Mouse (Mus musculus) liver, postnatal 0 days (tissue): ENCODE measurements around the gene Insyn1. TPM values are rescaled to one million over a fixed set of nuclear protein-coding genes. Genes with fewer than 3 reads are reported as not detected.

Experiments
- ATAC-seq: fragments of 200-750 bp; cut with Nextera tagmentation; 2 replicates; pipeline ENCODE4 v1.8.0; 2017; ENCODE audit warnings: mild to moderate bottlenecking, moderate library complexity
- DNase-seq: peaks from one replicate; pipeline ENCODE4 v3.0.0-alpha.2; 2016
- H3K27ac ChIP-seq: fragments of 300-500 bp; sonication (generic); 2 replicates; pipeline ENCODE4 v1.5.1; 2014; ENCODE audit warnings: antibody characterized with exemption, moderate library complexity, mild to moderate bottlenecking, low read depth
- H3K27me3 ChIP-seq: fragments of 300-500 bp; sonication (generic); 2 replicates; pipeline ENCODE4 v1.6.1; 2014; ENCODE audit warnings: low read length, control low read depth, mixed read lengths; ENCODE audit not compliant: insufficient read depth
- H3K36me3 ChIP-seq: fragments of 300-500 bp; sonication (generic); replicated peaks from 2 replicates; pipeline ENCODE4 v1.6.1; 2014; ENCODE audit warnings: mild to moderate bottlenecking, control low read depth, low read length, moderate library complexity, mixed read lengths; ENCODE audit not compliant: insufficient read depth
- H3K4me1 ChIP-seq: fragments of 300-500 bp; sonication (generic); 2 replicates; pipeline ENCODE4 v1.6.1; 2014; ENCODE audit warnings: antibody characterized with exemption, mild to moderate bottlenecking, control low read depth; ENCODE audit not compliant: insufficient read depth
- H3K4me2 ChIP-seq: fragments of 300-500 bp; sonication (generic); 2 replicates; pipeline ENCODE4 v1.6.1; 2014; ENCODE audit warnings: low read depth, mild to moderate bottlenecking, low read length, moderate library complexity, mixed read lengths
- H3K4me3 ChIP-seq: fragments of 300-500 bp; sonication (generic); 2 replicates; pipeline ENCODE4 v1.5.1; 2014; ENCODE audit warnings: low read depth, low read length
- H3K9ac ChIP-seq: fragments of 300-500 bp; sonication (generic); replicated peaks from 2 replicates; pipeline ENCODE4 v1.6.1; 2014; ENCODE audit warnings: mild to moderate bottlenecking, moderate library complexity
- H3K9me3 ChIP-seq: fragments of 300-500 bp; sonication (generic); 2 replicates; pipeline ENCODE4 v1.6.1; 2016; ENCODE audit warnings: mild to moderate bottlenecking, control low read depth, low read length, mixed read lengths
- CTCF ChIP-seq: sonication (generic); IDR thresholded peaks from 2 replicates; pipeline ENCODE4 v1.5.1; 2016; ENCODE audit warnings: antibody characterized with exemption, low read depth
- EP300 ChIP-seq: IDR thresholded peaks from 2 replicates; pipeline ENCODE4 v1.6.1; 2016; ENCODE audit warnings: antibody characterized with exemption, low read depth, mild to moderate bottlenecking
- WGBS: fragments of 180-500 bp; shearing (Covaris S2); extraction: QIAGEN DNeasy Blood & Tissue Kit; methylation state at CpG from one replicate; pipeline ENCODE4 v1.1.7; 2014; ENCODE audit not compliant: insufficient replicate concordance; 5-methylcytosine and 5-hydroxymethylcytosine counted together
- polyA plus RNA-seq: library from polyadenylated mRNA; unstranded; fragments of >200 nt; fragmentation: Nextera tagmentation; extraction: Ambion mirVana; gene quantifications from 2 replicates; pipeline ENCODE4 v1.2.1, GENCODE M21; 2015

Insyn1 gene
- polyA plus RNA-seq, 1 experiment from 2014 or later, result not detected

DNA sequence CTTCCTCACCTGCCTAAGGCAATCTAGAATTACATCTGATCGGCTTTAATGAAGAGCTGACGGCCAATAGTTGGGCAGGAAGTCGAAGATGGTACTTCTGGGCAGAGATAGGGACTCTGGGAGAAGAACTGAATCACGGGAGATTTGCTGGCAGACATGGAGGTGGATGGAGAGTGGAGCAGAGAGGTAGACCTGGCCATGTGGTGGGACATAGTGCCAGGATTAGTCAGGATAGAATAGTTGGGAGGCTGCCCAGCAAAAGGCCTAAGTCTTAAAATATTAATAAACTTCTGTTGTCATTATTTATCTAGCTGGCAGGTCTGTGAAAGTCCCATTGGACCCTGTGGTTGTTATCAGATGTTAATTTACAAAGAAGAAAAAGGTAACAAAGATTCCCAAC is 36.7 kb downstream of the Insyn1 start:
- no peaks in the 10 kb centered on the region for H3K9me3 ChIP-seq
- H3K27me3 ChIP-seq, result no peaks in the 10 kb centered on the region
- H3K9ac ChIP-seq, result no peak overlapping the region
- WGBS, result 65% methylated on average over 4 of the region's 4 CpGs
- peaks cover 10% of the 10 kb centered on the region for H3K4me1 ChIP-seq
- no peaks in the 10 kb centered on the region for H3K36me3 ChIP-seq
- TF ChIP-seq CTCF (no peak), EP300 (no peak)
- no peak overlapping the region for H3K4me2 ChIP-seq
- ATAC-seq (no peak), DNase-seq (no peak)
- H3K4me3 ChIP-seq, result no peak overlapping the region
- H3K27ac ChIP-seq, result no peak overlapping the region

GRCm38 (mm10) chr9:58527841-58528240 is 39.4 kb downstream of the Insyn1 start:
- ATAC-seq (no peak), DNase-seq (no peak)
- H3K36me3 ChIP-seq, result no peaks in the 10 kb centered on the region
- TF ChIP-seq EP300 (no peak), CTCF (no peak)
- H3K9ac ChIP-seq, result no peak overlapping the region
- H3K27me3 ChIP-seq, result no peaks in the 10 kb centered on the region
- 64% methylated on average over 4 of the region's 4 CpGs for WGBS
- no peak overlapping the region for H3K4me3 ChIP-seq
- no peaks in the 10 kb centered on the region for H3K4me1 ChIP-seq
- H3K9me3 ChIP-seq, result no peaks in the 10 kb centered on the region
- H3K27ac ChIP-seq, result no peak overlapping the region
- no peak overlapping the region for H3K4me2 ChIP-seq

DNA sequence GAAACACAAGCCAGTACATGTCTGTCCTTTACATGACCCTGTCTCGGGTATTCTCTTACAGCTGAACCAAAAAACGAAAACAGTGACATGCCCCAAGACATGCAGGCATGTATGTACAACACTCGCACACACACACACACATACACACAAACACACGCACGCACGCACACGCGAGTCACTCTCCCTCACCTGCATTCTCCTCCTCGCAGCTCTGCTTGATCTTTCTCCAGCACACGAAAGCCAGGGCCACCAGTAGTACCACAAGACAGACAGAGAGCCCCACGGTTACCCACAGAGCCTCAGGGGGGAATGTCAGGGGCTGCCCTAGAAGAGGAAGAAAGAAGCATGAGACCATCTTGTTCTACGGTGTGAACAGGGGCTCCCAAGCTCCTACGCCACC is 42.0 kb downstream of the Insyn1 start:
- no peak for TF ChIP-seq EP300
- TF ChIP-seq CTCF, result no peak
- no peaks in the 10 kb centered on the region for H3K9me3 ChIP-seq
- H3K9ac ChIP-seq, result no peak overlapping the region
- no peaks in the 10 kb centered on the region for H3K4me1 ChIP-seq
- no peak overlapping the region for H3K27ac ChIP-seq
- H3K36me3 ChIP-seq, result no peaks in the 10 kb centered on the region
- DNase-seq, result no peak
- H3K27me3 ChIP-seq, result no peaks in the 10 kb centered on the region
- ATAC-seq, result no peak
- WGBS, result 75% methylated on average over 13 of the region's 13 CpGs
- no peak overlapping the region for H3K4me3 ChIP-seq
- no peak overlapping the region for H3K4me2 ChIP-seq

- TF ChIP-seq CTCF (no peak), EP300 (no peak)
- ATAC-seq (no peak), DNase-seq (no peak)
- no peak overlapping the region for H3K9ac ChIP-seq
- WGBS, result 86% methylated on average over 4 of the region's 4 CpGs
- H3K4me1 ChIP-seq, result peaks cover 3% of the 10 kb centered on the region; the same call in 1 of the 2 replicates
- no peak overlapping the region for H3K27ac ChIP-seq
- no peaks in the 10 kb centered on the region for H3K9me3 ChIP-seq
- no peak overlapping the region for H3K4me3 ChIP-seq
- no peak overlapping the region for H3K4me2 ChIP-seq
- no peaks in the 10 kb centered on the region for H3K27me3 ChIP-seq
- H3K36me3 ChIP-seq, result no peaks in the 10 kb centered on the region
These were observed 43.8 kb downstream of the Insyn1 start for GRCm38 (mm10) chr9:58532236-58532635.

GRCm38 (mm10) chr9:58533322-58533721 is 44.9 kb downstream of the Insyn1 start:
- Histone ChIP-seq H3K27ac (no peak overlapping the region), H3K4me2 (no peak overlapping the region), H3K27me3 (no peaks in the 10 kb centered on the region), H3K36me3 (no peaks in the 10 kb centered on the region), H3K9me3 (no peaks in the 10 kb centered on the region), H3K4me1 (peaks cover 7% of the 10 kb centered on the region; the same call in 1 of the 2 replicates), H3K9ac (no peak overlapping the region), H3K4me3 (no peak overlapping the region)
- ATAC-seq (no peak), DNase-seq (no peak)
- TF ChIP-seq CTCF, result no peak
- no peak for TF ChIP-seq EP300
- WGBS, result 81% methylated on average over 6 of the region's 6 CpGs

DNA sequence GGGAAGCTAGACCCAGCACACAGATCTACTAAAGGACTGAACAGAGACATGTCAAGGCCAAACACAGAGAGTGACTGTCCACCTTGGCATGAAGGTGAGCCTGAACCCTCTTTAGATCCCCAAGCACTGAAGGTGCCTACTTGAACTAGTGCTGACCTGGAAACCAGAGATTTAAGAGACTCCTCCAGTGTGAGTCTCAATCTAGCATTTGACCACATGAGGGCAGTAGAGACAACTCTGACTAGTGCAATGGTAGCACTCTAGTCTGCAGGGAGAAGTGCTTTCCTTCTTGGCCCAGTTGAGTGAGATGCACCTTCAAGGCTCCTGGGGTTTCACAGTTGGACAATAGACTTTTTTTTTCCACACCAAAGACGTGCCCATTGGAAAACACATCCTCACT is 46.4 kb downstream of the Insyn1 start:
- TF ChIP-seq EP300 (no peak), CTCF (peak; percentile 86)
- Histone ChIP-seq H3K9me3 (no peaks in the 10 kb centered on the region), H3K4me2 (no peak overlapping the region), H3K9ac (no peak overlapping the region), H3K4me1 (peaks cover 7% of the 10 kb centered on the region; the same call in 1 of the 2 replicates), H3K27me3 (no peaks in the 10 kb centered on the region), H3K36me3 (no peaks in the 10 kb centered on the region), H3K4me3 (no peak overlapping the region), H3K27ac (no peak overlapping the region)
- ATAC-seq (peak; percentile 33; the same call in 1 of the 2 replicates), DNase-seq (peak; percentile 54)
- WGBS, result 31% methylated on average over 1 of the region's 1 CpGs
